Mouse (Mus musculus): ENCODE measurements at regions not wholly inside any gene's neighbourhood (a gene's known extent, or its start where the extent isn't known, plus 50 kb on each side); places are given as distances from the start of the nearest gene placed in this dataset.
"Not testable (repeated sequence)": the region's sequence is repeated elsewhere in the genome, so short reads cannot be mapped to it uniquely, and the experiment has no call there.

- no peak for DNase-seq (ENCODE audit: low spot score)
Observed at GRCm38 (mm10) chr11:113135261-113135660, 353.2 kb downstream of the Sox9 start.

- no peak for DNase-seq (ENCODE audit: low spot score)
Observed at GRCm38 (mm10) chr11:113138462-113138861, 356.4 kb downstream of the Sox9 start.

- DNase-seq (ENCODE audit: low spot score) = no peak
Observed at GRCm38 (mm10) chr11:113140595-113140994, 358.6 kb downstream of the Sox9 start.

- no peak for DNase-seq (ENCODE audit: low spot score)
Observed at GRCm38 (mm10) chr11:113142816-113143215, 360.8 kb downstream of the Sox9 start.

GRCm38 (mm10) chr11:113143839-113144627 is 362.0 kb downstream of the Sox9 start:
- peak; percentile 23 for DNase-seq (ENCODE audit: low spot score)

GRCm38 (mm10) chr11:113145721-113146120 is 363.7 kb downstream of the Sox9 start:
- no peak for DNase-seq (ENCODE audit: low spot score)

GRCm38 (mm10) chr11:113146762-113147161 is 364.7 kb downstream of the Sox9 start:
- DNase-seq (ENCODE audit: low spot score) = no peak

- no peak for DNase-seq (ENCODE audit: low spot score)
Observed at GRCm38 (mm10) chr11:113147535-113148197, 365.6 kb downstream of the Sox9 start.

- DNase-seq (ENCODE audit: low spot score) = no peak
Observed at GRCm38 (mm10) chr11:113148198-113148537, 366.1 kb downstream of the Sox9 start.

- DNase-seq (ENCODE audit: low spot score) = no peak
Observed at GRCm38 (mm10) chr11:113155515-113155914, 373.5 kb downstream of the Sox9 start.

- no peak for DNase-seq (ENCODE audit: low spot score)
Observed at GRCm38 (mm10) chr11:113163941-113164340, 381.9 kb downstream of the Sox9 start.

GRCm38 (mm10) chr11:113164510-113164909 is 382.5 kb downstream of the Sox9 start:
- no peak for DNase-seq (ENCODE audit: low spot score)

GRCm38 (mm10) chr11:113165069-113165795 is 383.2 kb downstream of the Sox9 start:
- peak; percentile 80 for DNase-seq (ENCODE audit: low spot score)

- no peak for DNase-seq (ENCODE audit: low spot score)
Observed at GRCm38 (mm10) chr11:113166517-113166916, 384.5 kb downstream of the Sox9 start.

GRCm38 (mm10) chr11:113172497-113173140 is 390.6 kb downstream of the Sox9 start:
- no peak for DNase-seq (ENCODE audit: low spot score)

GRCm38 (mm10) chr11:113173317-113173716 is 391.3 kb downstream of the Sox9 start:
- not testable (repeated sequence) for DNase-seq (ENCODE audit: low spot score)

- DNase-seq (ENCODE audit: low spot score) = no peak
Observed at GRCm38 (mm10) chr11:113174011-113174507, 392.0 kb downstream of the Sox9 start.

GRCm38 (mm10) chr11:113175323-113175722 is 393.3 kb downstream of the Sox9 start:
- DNase-seq (ENCODE audit: low spot score) = no peak

- no peak for DNase-seq (ENCODE audit: low spot score)
Observed at GRCm38 (mm10) chr11:113176183-113176582, 394.2 kb downstream of the Sox9 start.

GRCm38 (mm10) chr11:113178375-113178774 is 396.4 kb downstream of the Sox9 start:
- DNase-seq (ENCODE audit: low spot score) = no peak

- no peak for DNase-seq (ENCODE audit: low spot score)
Observed at GRCm38 (mm10) chr11:113180008-113180407, 398.0 kb downstream of the Sox9 start.
